Mouse (Mus musculus) limb, embryonic 13.5 days (tissue): ENCODE measurements around the gene Chrne. TPM values are rescaled to one million over a fixed set of nuclear protein-coding genes. Genes with fewer than 3 reads are reported as not detected.

Experiments used
- ATAC-seq: fragments of 200-750 bp; cut with Nextera tagmentation; 2 replicates; pipeline ENCODE4 v1.8.0; 2017; ENCODE audit warnings: low read depth, moderate number of reproducible peaks, moderate TSS enrichment; ENCODE audit not compliant: low FRiP score
- H3K27ac ChIP-seq: fragments of 300-500 bp; sonication (generic); 2 replicates; pipeline ENCODE4 v1.5.1; 2015; ENCODE audit warnings: inconsistent platforms, mild to moderate bottlenecking, moderate library complexity
- H3K27me3 ChIP-seq: fragments of 300-500 bp; sonication (generic); 2 replicates; pipeline ENCODE4 v1.6.1; 2015; ENCODE audit warnings: mild to moderate bottlenecking, inconsistent platforms
- H3K36me3 ChIP-seq: fragments of 300-500 bp; sonication (generic); 2 replicates; pipeline ENCODE4 v1.6.1; 2015; ENCODE audit warnings: inconsistent platforms, mild to moderate bottlenecking, moderate library complexity
- H3K4me1 ChIP-seq: fragments of 300-500 bp; sonication (generic); 2 replicates; pipeline ENCODE4 v1.6.1; 2015; ENCODE audit warnings: inconsistent platforms
- H3K4me2 ChIP-seq: fragments of 300-500 bp; sonication (generic); replicated peaks from 2 replicates; pipeline ENCODE4 v1.6.1; 2015; ENCODE audit warnings: inconsistent platforms, mild to moderate bottlenecking, moderate library complexity
- H3K4me3 ChIP-seq: fragments of 300-500 bp; sonication (generic); 2 replicates; pipeline ENCODE4 v1.5.1; 2015; ENCODE audit warnings: moderate library complexity, mild to moderate bottlenecking, inconsistent platforms
- H3K9ac ChIP-seq: fragments of 300-500 bp; sonication (generic); 2 replicates; pipeline ENCODE4 v1.6.1; 2015; ENCODE audit warnings: mild to moderate bottlenecking, inconsistent platforms
- H3K9me3 ChIP-seq: fragments of 300-500 bp; sonication (generic); 2 replicates; pipeline ENCODE4 v1.6.1; 2016; ENCODE audit warnings: inconsistent platforms
- WGBS: fragments of 180-500 bp; shearing (Covaris S2); methylation state at CpG from one replicate; pipeline ENCODE4 v1.1.7; 2015; 5-methylcytosine and 5-hydroxymethylcytosine counted together
- polyA plus RNA-seq: library from polyadenylated mRNA; unstranded; fragments of >200 nt; fragmentation: Nextera tagmentation; extraction: Ambion mirVana; gene quantifications from 2 replicates; pipeline ENCODE4 v1.2.1, GENCODE M21; 2015

Chrne gene
- polyA plus RNA-seq, 1 experiment from 2014 or later = not detected

DNA sequence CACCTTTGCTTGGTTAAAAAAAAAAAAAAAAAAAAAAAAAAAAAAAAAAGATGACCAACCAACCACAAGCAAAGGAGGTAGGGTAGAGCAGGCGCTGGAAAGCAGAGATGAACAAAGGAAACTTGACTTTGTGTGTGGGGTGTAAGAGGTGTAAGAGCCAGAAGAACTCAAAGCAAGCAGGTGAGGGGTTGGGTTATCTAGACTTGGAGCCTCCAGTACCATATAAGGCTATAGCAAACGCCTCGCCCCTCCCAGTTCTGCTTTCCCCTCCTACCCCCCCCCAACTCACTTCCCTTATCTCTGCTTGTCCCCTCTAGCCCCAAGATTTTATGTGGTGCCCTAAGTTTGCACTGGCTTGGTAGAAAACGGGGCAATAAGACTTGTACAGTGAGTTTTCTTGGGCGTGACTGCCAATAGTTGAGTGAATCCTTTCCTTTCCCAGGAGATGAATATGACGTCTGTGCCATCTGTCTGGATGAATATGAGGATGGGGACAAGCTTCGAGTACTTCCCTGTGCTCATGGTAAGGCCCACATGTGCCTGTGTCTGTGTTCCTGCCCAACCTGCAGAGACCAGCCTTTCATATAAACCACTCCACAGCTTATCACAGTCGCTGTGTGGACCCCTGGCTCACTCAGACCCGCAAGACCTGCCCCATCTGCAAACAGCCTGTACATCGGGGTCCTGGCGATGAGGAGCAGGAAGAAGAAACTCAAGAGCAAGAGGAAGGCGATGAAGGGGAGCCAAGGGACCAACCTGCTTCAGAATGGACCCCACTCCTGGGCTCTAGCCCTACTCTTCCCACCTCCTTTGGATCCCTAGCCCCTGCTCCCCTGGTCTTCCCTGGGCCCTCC, 31.5 kb upstream of the Chrne start:
- WGBS = 76% methylated on average over 12 of the region's 12 CpGs
- H3K4me1 ChIP-seq = peaks cover 56% of the 10 kb centered on the region
- peak overlapping the region; percentile 97 for H3K4me2 ChIP-seq
- ATAC-seq = no peak
- no peak overlapping the region for H3K27ac ChIP-seq
- no peaks in the 10 kb centered on the region for H3K9me3 ChIP-seq
- H3K36me3 ChIP-seq = peaks cover 54% of the 10 kb centered on the region
- no peaks in the 10 kb centered on the region for H3K27me3 ChIP-seq
- H3K4me3 ChIP-seq = peak overlapping the region; percentile 100; the same call in 1 of the 2 replicates
- H3K9ac ChIP-seq = no peak overlapping the region

DNA sequence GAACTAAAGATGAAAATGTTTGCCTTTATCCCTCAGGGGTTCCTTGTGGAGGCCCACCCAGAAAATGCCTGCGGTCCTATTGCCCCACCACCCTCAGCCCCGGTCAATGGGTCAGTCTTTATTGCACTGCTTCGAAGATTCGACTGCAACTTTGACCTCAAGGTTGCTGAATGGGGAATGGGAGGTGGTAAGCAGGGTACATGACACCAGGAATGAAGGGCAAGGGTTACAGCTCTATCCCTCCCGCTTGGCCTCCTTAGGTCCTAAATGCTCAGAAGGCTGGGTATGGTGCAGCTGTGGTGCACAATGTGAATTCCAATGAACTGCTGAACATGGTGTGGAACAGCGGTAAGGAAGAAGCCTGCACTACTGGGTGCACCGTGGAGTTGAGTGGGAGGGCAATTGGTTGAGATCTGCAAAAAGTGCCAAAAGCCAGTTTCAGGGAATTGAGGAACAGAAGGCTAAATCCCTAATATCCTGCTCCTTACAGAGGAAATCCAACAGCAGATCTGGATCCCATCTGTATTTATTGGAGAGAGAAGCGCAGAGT, 30.2 kb upstream of the Chrne start:
- H3K27ac ChIP-seq = no peak overlapping the region

GRCm38 (mm10) chr11:70648512-70648911, 29.5 kb upstream of the Chrne start:
- peaks cover 71% of the 10 kb centered on the region for H3K36me3 ChIP-seq
- peak overlapping the region; percentile 99 for H3K4me2 ChIP-seq
- peaks cover 61% of the 10 kb centered on the region for H3K4me1 ChIP-seq
- H3K27me3 ChIP-seq = no peaks in the 10 kb centered on the region
- 82% methylated on average over 4 of the region's 4 CpGs for WGBS
- no peak overlapping the region for H3K27ac ChIP-seq
- no peaks in the 10 kb centered on the region for H3K9me3 ChIP-seq
- H3K4me3 ChIP-seq = peak overlapping the region; percentile 91
- H3K9ac ChIP-seq = peak overlapping the region; percentile 92
- ATAC-seq = no peak

More for the DNA sequence above, 30.2 kb upstream of the Chrne start:
- Histone ChIP-seq H3K4me3 (peak overlapping the region; percentile 91), H3K9me3 (no peaks in the 10 kb centered on the region), H3K4me2 (peak overlapping the region; percentile 99), H3K27me3 (no peaks in the 10 kb centered on the region), H3K4me1 (peaks cover 61% of the 10 kb centered on the region), H3K9ac (peak overlapping the region; percentile 92; the same call in 1 of the 2 replicates), H3K36me3 (peaks cover 67% of the 10 kb centered on the region)
- 74% methylated on average over 8 of the region's 8 CpGs for WGBS
- ATAC-seq = no peak

- Histone ChIP-seq H3K9me3 (no peaks in the 10 kb centered on the region), H3K27ac (peak overlapping the region; percentile 90), H3K4me2 (peak overlapping the region; percentile 99), H3K9ac (peak overlapping the region; percentile 92), H3K36me3 (peaks cover 71% of the 10 kb centered on the region), H3K4me3 (peak overlapping the region; percentile 91), H3K27me3 (no peaks in the 10 kb centered on the region), H3K4me1 (peaks cover 58% of the 10 kb centered on the region)
- no peak for ATAC-seq
- WGBS = 5% methylated on average over 28 of the region's 28 CpGs
Measured at GRCm38 (mm10) chr11:70647716-70648420, 28.9 kb upstream of the Chrne start.

DNA sequence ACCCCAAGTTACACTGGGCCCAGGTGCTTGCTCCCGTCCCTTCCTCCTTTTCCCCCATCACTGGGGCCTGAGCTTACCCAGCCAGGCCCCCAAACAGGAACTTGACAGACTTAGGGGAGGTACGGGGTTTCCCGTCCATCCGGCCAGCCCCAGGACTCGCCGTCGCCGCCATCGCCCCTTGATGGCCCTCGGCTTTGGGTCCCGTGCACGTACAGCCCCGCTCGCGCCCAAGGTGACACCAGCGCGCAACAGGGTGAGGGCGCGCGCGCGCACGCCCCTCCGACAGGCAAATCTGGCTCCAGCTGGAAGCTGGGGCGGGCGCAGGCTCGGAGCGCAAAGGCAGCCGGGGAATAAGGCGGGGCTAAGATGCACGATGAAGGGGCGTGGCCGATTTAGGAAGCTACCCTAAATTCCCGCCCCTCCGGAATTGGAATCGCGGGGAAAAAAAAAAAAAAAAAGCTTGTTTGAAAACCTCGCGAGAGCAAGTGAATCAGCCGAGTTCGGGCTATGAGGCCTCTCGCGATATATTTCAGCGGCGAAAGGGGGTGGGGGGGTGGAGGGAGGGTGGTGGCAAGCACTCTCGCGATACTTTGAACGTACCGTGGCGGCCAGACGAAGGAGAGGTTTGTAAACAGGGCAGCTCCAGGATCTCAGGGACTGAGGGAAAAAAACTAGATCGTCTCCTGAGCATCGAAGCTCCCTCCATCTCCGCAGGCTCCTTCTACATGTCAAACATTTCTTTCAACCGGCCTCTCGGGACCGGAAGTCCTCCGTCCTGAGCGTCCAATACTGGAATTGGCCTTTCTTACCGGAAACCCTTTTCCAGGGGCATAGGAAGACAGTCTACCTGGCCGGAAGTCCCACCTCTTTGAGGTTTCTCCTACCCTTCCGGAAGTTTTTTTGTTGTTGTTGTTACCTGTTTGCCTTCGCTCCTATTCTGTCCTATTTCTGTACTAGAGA, 28.0 kb upstream of the Chrne start, which contains the start of the genes Rnf167 and Slc25a11:
TSS of gene Rnf167 (plus strand) at position 545 of the 960 bp plus-strand sequence.
TSS of gene Slc25a11 (minus strand) at position 789 of the 960 bp plus-strand sequence.
- peak within 1 kb of the TSS; percentile 92 for H3K9ac ChIP-seq
- H3K27me3 ChIP-seq = no peaks in the 10 kb centered on the region
- peak; percentile 89 for ATAC-seq
- H3K4me3 ChIP-seq = peak within 1 kb of the TSS; percentile 91
- H3K9me3 ChIP-seq = no peaks in the 10 kb centered on the region
- H3K36me3 ChIP-seq = peaks cover 65% of the 10 kb centered on the region
- WGBS = under 1% methylated on average over 63 of the region's 63 CpGs
- peak within 1 kb of the TSS; percentile 99 for H3K4me2 ChIP-seq
- H3K27ac ChIP-seq = peak within 1 kb of the TSS; percentile 91
- peaks cover 49% of the 10 kb centered on the region for H3K4me1 ChIP-seq

- H3K27me3 ChIP-seq = no peaks in the 10 kb centered on the region
- 32% methylated on average over 3 of the region's 3 CpGs for WGBS
- peak overlapping the region; percentile 88 for H3K9ac ChIP-seq
- ATAC-seq = no peak
- peaks cover 43% of the 10 kb centered on the region for H3K4me1 ChIP-seq
- H3K27ac ChIP-seq = peak overlapping the region; percentile 91
- no peaks in the 10 kb centered on the region for H3K9me3 ChIP-seq
- H3K4me3 ChIP-seq = peak overlapping the region; percentile 91
- peak overlapping the region; percentile 77 for H3K4me2 ChIP-seq
- peaks cover 57% of the 10 kb centered on the region for H3K36me3 ChIP-seq
Measured at GRCm38 (mm10) chr11:70646259-70646555, 27.2 kb upstream of the Chrne start.

- WGBS = 90% methylated on average over 12 of the region's 12 CpGs
- peak overlapping the region; percentile 91 for H3K4me3 ChIP-seq
- peaks cover 37% of the 10 kb centered on the region for H3K4me1 ChIP-seq
- no peaks in the 10 kb centered on the region for H3K27me3 ChIP-seq
- peak overlapping the region; percentile 88 for H3K9ac ChIP-seq
- peak overlapping the region; percentile 91 for H3K27ac ChIP-seq
- peak overlapping the region; percentile 77 for H3K4me2 ChIP-seq
- H3K9me3 ChIP-seq = no peaks in the 10 kb centered on the region
- no peak for ATAC-seq
- peaks cover 52% of the 10 kb centered on the region for H3K36me3 ChIP-seq
Measured at GRCm38 (mm10) chr11:70645461-70646258, 26.6 kb upstream of the Chrne start.

- Histone ChIP-seq H3K4me3 (no peak overlapping the region), H3K27ac (no peak overlapping the region), H3K4me2 (no peak overlapping the region), H3K27me3 (no peaks in the 10 kb centered on the region), H3K9ac (no peak overlapping the region), H3K9me3 (no peaks in the 10 kb centered on the region), H3K4me1 (peaks cover 31% of the 10 kb centered on the region), H3K36me3 (peaks cover 42% of the 10 kb centered on the region)
- 97% methylated on average over 8 of the region's 8 CpGs for WGBS
- no peak for ATAC-seq
Measured at GRCm38 (mm10) chr11:70644564-70645103, 25.6 kb upstream of the Chrne start.

DNA sequence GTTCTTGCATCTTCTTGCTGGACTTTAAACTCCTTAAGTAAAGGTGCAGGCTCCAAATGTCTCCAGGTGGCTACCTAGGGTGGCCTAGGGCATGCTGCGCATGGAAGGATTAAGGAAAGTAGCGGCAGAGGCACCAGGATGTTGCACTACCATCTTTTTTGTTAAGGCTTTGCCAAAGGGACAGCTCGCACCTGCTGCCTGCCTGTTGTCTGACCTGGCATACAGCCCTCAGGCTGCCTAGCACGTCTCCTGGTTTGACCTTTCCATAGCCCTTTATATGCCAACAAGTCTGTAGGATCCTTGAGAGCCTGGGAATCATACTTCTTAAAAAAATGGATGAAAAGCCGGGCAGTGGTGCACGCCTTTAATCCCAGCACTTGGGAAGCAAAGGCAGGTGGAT, 24.0 kb upstream of the Chrne start:
- H3K36me3 ChIP-seq = peaks cover 27% of the 10 kb centered on the region
- peaks cover 15% of the 10 kb centered on the region for H3K4me1 ChIP-seq
- no peak overlapping the region for H3K4me3 ChIP-seq
- WGBS = 96% methylated on average over 6 of the region's 6 CpGs
- no peak overlapping the region for H3K27ac ChIP-seq
- H3K4me2 ChIP-seq = no peak overlapping the region
- H3K27me3 ChIP-seq = no peaks in the 10 kb centered on the region
- no peak for ATAC-seq
- H3K9me3 ChIP-seq = no peaks in the 10 kb centered on the region
- H3K9ac ChIP-seq = no peak overlapping the region

GRCm38 (mm10) chr11:70641241-70641640, 22.2 kb upstream of the Chrne start:
- no peak overlapping the region for H3K27ac ChIP-seq
- H3K36me3 ChIP-seq = peaks cover 27% of the 10 kb centered on the region
- 86% methylated on average over 7 of the region's 7 CpGs for WGBS
- no peaks in the 10 kb centered on the region for H3K27me3 ChIP-seq
- no peak overlapping the region for H3K4me3 ChIP-seq
- H3K9ac ChIP-seq = no peak overlapping the region
- H3K4me1 ChIP-seq = peaks cover 12% of the 10 kb centered on the region
- H3K9me3 ChIP-seq = no peaks in the 10 kb centered on the region
- H3K4me2 ChIP-seq = no peak overlapping the region
- no peak for ATAC-seq
